Mouse (Mus musculus) cerebellum, postnatal 14 days (tissue): ENCODE data around the gene Rasgrp3.
"Not testable (repeated sequence)": the region's sequence is repeated elsewhere in the genome, so short reads cannot be mapped to it uniquely, and the experiment has no call there.

Source experiments
- DNase-seq, 2 experiments: peaks; one replicate each; pipeline ENCODE4 v3.0.0; 2021; ENCODE audit warnings: mixed read lengths in 2 of 2

Gene Rasgrp3

DNA sequence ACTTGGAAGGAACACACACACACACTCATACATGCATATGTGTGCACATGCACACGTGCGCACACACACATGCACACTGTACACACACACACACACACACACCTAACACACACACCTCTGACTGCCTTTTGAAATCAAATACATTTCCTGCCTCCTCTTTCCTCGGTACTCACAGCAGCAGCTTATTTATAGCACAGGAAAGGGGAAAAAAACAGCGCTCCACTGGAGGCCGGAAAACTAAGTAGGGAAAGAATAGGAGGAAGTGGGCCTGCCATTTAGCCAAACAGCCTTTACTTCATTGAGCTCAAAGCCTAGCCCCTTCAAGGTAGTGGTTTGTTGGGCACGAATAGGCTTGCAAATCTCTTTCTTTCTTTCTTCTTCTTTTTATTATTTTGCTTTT, at the start of gene Rasgrp3:
Gene Rasgrp3, plus strand, starts transcription at position 298 of the 400 bp plus-strand sequence.
- DNase-seq: no peak

DNA sequence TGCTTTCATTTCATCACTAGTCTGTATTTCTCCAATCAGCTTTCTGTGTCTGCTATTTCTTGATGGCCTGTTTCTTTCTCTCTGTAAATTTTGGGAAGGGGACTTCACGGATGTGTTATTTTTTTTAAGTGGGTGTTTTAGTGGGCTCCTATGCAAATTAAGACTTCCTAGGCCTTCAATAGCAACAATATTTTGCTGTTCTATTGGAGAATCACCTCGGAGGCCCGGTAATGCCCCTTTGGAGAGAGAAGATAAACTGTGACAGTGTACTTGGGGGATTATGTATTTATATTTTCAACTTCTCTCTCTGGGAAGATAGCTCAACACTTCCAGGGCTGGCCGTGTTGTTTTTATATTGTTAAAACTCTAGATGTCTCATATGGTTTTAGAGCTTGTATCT, 47.3 kb upstream of the Rasgrp3 start:
- no peak for DNase-seq

DNA sequence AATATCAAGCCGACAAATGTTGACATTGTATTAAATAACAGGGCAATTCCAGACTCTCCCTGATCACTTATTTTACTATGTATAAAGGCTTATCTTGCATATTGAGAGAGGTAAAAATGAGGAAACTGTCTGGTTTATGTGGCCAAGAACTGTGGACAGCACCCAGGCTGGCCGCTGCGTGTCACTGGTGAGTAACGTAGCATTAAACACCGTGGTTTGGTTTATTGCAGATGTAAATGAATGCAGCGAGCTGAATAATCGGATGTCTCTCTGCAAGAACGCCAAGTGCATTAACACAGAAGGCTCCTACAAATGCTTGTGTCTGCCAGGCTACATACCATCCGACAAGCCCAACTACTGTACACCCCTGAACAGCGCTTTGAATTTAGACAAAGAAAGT, 45.6 kb upstream of the Rasgrp3 start:
- DNase-seq: peak in 1 of 2 experiments; percentile 12

DNA sequence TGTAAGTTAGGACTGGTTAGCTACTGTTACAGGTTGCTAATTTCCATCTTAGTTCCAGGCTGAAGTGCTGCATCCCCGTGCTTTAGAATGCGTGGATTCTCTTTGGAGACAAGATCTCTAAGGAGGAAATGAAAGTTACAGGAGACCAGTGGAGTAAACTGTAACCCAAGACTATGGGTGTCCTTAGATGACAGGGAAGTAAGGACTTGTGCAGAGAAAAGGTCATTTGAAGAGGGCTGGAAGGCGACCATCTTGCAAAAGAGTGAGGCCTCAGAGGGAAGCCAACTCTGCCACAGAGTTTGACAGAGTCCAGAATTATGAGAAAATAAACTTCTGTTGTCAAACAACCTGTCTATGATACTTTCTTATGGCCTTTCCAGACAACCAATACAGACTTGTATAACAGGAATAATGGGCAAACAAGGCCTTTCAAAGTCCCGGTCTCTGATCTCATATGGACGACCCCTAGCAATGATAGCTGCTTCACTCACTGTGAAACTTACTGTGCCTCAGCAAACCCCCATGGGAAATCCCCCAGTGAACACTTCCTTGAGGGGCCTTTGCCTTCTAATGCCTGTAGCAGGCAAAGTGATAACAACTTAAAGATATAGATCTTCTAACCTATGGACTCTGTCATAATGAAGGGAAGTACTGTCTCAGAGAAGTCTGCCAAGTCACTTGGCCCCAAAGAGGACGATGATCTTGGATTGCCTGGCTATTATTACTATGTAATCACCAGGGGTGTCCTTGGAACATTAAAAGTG, 44.1 kb upstream of the Rasgrp3 start:
- no peak for DNase-seq

DNA sequence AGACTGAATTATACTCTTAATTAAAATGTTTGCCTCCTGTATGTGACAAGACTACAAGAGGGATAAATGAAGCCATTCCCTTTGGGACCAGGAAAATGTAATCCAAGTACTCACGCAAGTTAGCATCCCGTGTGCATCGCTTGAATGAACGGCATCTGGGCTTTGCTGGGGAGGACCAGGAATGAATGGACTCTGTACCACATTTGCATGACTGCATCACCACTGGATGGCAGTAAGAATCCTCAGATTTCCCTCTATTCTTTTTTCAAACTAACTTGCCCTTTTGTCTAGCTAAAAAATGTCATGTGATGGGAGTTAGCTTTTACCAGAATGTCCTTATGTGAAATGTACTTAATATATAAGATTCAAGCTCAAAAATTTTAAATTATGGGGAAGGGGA, 29.3 kb upstream of the Rasgrp3 start:
- peak in 1 of 2 experiments; percentile 7 for DNase-seq

DNA sequence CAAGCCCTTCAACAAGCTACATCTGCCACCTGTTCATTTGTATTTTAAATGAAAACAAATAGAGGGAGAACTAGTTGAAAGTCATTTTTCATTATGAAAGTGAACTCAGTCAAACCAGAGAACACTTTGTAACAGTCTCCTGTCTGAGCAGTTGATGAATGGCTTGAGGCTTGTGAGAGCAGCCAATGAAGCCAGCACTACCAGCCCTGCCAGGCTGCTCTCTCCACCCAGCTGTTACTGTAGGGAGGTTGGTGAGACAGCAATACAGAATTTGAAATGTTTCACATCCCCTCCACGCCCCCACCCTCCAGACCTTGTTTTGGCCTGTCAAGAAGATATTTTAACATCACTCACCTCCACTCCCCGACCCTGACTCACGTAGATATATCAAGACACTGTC, 18.8 kb upstream of the Rasgrp3 start:
- no peak for DNase-seq

DNA sequence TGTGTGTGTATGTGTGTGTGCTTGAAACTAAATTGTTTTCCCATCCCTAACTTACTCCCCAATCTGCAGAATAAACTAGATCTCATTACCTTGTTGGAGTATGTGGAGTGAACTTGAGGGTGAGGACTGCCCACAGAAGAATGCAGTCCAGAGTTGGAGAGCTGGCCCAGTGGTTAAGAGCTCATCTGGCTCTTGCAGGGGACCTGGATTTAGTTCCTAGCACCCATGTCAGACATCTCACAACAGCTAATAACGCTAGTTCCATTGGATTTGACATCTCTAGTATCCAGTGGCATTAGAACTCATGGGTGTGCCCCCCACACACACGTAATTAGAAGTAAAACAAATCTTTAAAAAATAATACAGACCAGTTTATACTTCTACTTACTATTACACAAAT, 1.5 kb upstream of the Rasgrp3 start:
- no peak for DNase-seq

DNA sequence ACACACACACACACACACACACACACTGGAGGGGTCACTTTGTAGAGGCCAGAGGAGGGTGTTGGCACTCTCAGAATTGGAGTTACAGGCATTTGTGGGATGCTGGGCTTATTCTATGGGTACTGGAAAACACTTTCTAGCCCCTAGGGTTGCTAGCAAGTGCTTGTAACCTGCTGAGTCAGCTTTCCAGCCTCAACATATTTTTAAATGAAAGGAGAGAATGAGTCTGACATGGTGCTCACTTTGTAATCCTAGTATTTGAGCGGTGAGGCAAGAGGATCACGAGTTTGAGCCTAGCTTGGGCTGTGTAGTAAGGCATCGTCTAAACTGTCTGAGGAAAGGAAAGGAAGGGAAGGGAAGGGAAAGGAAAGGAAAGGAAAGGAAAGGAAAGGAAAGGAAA, 825 bp upstream of the Rasgrp3 start:
- no peak for DNase-seq

DNA sequence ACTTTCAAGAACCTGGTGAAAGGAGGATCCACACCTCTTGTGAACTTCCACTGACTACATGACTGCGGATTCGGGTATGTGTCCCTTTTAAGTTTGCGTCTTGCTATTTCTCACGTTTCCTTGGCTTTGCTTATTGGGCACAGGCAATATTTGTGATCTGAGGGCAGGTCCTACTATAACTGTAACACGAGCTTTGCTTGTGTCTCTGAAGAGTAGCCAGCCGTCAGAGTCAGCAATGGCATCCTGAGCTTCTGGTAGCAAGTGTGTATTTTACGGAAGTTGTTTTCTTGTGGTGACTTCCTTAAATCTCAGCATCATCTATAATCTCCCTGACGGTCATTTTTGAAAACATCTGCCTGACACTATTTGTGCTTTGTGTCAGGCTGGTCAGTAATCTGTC, 399 bp downstream of the Rasgrp3 start:
- no peak for DNase-seq

DNA sequence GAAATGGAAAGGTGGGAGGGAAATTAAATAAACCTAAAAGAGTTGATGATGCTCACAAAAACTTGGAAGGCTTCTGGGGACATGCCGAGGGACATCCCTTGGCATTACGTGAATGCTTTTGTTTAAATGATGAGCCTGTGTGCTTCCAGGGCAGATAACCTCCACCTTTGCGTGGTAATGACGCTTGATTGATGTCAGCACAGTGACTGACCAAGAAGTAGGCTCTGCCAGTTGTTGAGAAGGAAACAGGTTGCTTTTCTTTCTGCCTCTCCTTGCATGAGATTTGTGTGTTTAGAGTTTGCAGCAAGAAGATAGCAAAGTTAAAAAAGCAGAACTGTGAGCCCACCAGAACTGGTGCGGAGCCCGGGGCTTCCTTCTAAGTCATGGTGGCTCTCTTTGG, 1.1 kb downstream of the Rasgrp3 start:
- DNase-seq: no peak

DNA sequence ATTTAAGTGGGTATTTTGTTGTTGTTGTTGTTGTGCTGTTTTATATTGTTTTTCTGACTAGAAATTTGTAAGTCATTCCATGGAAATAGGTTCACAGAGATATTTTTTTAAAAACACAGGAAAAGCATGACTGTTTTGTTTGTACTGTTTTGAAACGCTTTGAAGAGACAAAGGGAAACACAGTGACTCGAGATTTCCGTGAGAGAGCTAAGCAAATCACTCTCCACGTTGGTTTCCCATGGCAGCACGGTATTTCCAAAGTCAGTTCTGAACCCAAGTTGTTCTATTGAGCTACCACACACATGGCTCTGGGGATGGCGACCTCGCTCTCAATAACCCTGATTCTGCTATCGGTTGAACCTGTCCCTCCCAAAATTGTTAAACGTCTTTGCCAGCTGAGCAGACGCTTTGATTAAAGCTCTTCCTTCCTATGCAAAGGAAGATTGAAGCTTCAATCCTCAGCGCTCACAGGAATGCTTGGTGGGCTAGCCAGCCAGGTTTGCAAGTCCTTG, 1.6 kb downstream of the Rasgrp3 start:
- DNase-seq: no peak

DNA sequence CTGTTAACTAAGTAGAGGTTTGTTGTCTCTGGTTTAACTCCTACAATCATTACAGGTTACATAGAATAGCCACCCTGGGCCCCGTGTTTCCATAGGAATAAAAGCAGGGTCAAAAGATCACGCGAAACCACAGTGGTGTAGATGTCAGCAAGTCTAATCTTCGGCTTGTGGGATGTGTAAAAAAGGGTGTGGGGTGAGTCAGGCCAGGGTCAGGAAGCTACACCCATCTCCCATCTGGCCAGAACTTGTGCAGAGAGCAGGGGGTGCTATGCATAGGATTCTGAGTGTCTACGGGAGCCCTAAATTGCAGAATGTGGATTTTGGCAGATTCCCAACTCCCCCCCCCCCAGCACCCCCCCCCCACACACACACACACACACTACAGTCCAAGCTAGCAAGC, 2.5 kb downstream of the Rasgrp3 start:
- no peak for DNase-seq

DNA sequence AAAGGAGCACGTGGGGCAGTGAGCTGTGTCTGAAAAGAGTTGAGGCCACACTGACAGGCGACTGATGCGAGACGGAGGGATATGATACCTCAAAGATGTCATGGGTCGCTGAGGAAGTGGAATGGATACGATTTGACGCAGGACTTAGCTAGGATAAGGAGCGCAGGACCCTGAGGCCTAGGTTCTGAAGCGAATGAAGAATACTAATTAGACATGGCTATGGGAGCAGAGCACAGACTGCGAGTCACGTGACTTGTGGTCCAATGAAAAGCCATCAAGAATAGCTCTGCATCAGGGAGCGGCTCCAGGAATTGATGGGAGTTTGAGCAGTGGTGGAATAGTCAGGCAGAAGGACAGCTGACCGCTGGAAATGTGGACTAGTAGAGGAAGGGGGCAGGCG, 3.4 kb downstream of the Rasgrp3 start:
- no peak for DNase-seq

DNA sequence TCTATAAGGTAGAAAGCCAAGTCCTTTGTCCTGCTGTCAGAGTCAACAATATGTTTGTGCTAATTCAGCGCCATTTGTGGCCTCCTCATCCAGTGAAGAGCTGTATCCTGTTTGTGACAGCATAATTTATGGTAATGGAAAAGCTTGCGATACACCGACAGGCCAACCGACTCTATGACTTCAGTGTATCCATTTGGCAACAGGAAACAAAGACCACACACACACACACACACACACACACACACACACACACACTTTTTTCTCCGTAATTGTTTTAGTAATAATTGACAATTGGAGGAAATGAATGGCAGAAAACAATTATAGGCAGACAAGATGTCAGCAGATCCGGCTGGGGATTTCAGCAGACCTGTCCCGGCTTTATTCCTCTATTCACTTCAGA, 4.9 kb downstream of the Rasgrp3 start:
- DNase-seq: no peak

DNA sequence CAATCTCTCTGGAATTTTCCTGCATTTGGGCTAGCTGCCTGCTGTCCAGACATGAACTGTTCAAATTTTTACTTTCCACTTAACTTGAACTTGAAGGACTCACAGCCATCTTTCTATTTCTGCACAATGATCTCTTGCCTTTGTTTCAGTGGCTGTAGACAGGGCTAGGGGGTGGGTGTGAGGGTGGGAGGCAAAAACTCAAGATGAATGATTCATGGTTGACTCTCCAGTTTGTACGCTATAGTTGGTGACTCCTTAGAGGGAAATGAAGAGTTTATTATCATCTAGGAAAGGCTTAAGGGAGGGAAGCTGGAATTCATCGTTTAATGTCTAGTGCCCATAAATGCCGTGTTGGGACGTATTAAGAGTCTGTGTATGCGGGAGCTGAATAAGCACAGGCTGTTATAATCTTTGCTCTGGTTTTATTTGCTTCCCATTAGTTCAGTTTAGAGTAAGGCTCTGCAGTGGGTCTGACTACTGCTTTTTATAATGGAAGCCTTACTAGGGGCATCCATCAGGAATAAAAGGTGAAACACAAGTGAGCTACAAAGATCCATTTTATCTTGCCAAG, 5.6 kb downstream of the Rasgrp3 start:
- no peak for DNase-seq

DNA sequence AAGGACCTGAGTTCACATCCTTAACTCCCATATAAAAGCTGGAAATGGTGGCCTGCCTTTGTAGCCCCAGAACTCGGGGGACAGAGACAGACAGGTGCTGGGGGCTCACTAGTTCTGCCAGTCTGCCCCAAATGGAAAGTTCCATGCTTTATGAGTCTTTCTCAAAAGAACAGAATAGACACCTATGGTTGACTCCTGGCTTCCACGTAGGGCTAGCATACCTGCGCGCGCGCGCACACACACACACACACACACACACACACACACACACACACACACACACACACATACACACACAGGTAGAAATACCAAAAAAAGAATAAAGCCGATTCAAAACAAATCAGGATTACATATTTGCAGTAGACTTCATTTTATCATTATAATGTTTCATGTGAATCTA, 6.7 kb downstream of the Rasgrp3 start:
- no peak for DNase-seq

DNA sequence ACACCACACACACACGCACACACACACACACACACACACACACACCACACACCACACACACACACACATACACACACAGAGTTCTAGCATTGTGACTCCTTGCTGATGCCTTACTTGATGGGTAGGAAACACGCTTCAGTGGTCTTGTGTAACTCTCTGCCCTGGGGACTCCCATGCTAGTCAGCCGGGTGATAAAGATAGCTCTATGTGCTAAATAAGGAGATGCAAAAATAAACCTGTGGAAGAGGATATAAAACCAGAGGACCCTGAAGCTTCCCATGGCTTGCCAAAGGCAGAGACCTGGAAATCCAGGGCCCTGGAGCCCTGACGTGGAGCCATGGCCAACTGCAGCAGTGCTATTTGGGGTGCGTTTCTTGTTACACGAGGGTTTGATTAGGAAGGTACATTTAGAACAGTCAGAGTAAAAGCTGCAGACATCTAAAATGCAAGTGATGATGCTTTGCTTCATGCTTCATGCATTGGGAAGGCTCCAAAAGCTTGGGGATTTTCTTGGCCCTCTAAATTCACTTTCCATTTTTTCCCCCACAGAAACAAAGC, 7.4 kb downstream of the Rasgrp3 start:
- peak; percentile 7 to 43 for DNase-seq

DNA sequence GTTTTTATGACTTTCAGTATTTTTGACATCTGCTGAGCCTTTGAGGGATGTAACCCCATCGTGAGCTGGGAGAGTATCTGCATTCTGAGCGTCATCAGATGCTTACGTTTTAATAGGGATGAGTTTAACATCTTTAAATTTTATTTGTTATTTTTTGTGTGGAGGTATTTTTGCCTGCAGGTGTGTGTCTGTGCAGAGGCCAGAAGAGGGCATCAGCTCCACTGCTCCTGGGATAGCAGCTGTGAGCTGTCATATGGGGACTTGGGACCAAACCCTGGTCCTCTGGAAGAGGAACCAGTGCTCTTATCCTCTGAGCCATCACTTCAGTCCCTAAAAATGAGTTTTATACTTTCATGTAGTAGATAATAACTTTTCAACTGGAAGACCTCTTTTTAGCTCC, 12.6 kb downstream of the Rasgrp3 start:
- DNase-seq: no peak

DNA sequence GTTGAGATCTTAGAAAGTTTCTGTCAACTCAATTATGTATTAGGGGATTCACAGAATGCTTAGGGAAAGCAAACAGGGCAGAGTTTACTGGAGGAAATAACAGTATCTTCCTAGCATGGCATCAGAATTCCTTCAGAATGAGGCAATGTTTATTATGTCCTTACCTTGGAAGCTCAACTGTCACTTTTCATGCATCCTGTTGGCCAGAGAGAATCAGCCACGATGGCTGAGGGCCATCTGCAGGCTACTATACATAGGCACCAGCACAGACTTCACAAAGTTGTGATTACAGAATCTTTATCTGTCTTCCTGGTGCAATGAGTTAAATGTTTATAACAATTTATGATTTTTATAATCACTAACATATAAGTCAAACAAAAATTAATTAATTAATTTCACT, 13.3 kb downstream of the Rasgrp3 start:
- no peak for DNase-seq

DNA sequence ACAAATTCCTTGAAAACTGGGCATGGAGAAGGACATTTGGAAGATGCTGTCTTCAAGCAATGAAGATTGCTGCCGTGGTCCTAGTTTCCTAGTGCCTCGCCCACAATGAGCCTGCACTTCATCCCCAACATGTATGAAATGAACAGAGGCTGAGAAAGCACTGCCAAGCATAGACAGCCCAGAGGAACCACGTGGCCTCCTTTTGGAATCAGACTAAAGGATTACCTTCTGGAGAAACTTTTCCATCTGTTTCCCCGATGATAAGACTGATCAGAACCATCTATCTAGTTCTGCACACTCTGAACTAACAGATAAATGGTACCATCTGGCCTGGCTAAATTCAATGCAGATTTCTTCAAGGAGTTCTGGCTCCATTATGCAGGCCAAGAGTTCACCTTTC, 16.6 kb downstream of the Rasgrp3 start:
- DNase-seq: no peak

DNA sequence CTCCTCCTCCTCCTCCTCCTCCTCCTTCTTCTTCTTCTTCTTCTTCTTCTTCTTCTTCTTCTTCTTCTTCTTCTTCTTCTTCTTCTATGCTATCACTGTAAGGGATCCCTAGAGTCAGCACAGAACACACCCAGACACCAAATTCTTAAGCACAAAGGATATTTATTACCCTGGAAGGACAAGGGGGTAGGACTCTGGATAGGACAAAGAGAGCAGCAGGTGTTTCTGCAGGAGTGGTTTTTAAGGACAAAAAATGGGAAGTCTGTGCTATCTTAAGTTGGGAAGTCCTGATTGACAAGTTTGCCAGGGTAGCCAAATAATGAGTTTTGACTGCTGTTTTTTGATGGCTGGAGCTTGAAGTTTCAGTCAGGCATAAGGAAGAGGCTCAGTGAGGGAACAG, 17.9 kb downstream of the Rasgrp3 start:
- no peak for DNase-seq

DNA sequence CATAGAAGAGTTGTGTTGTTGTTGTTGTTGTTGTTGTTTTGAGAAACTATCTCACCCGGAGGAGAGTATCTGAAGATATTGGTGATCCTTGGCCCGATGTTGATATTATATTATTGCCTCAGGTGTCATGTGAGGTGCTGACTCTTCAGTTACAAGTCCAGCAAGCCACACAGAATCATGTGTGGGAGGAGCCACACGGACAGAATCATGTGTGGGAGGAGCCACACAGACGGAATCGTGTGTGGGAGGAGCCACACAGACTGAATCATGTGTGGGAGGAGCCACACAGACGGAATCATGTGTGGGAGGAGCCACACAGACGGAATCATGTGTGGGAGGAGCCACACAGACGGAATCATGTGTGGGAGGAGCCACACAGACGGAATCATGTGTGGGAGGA, 20.4 kb downstream of the Rasgrp3 start:
- DNase-seq: not testable (repeated sequence)

DNA sequence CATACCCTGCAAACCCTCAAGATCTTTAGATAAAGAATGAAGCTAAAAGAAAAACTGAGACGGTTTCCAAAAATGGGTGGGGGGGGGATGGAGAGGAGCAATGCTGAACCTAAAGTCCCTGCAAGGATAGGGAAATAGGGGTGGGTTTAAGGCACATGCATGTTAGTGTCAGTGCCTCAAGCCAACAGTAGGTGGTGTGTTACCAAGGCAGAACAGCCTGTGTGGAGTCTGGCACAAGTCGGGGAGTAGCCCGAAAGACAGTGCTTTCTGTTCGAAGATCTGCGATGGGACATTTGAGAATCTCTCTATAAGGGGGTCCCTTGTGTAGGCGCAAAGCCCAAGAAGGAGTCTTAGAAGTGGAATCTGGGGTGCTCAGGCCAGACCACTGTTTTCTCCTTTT, 24.9 kb downstream of the Rasgrp3 start:
- DNase-seq: no peak

DNA sequence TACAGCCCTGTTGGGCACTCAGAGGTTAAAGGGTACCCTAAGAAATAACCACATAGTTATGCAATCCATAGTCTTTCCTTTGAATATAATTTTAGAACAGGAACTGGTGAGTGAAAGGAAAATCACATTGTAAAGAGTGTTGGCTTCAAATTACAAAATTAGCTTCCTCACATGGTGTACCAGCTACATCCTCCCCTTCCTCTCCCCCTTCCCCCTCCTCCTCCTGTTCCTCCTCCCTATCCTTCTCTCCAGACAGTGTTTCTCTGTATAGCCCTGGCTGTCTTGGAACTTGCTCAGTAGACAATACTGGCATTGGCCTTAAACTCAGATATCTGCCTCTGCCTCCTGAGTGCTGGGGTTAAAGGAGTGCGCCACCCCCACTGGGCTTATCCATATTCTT, 26.1 kb downstream of the Rasgrp3 start:
- no peak for DNase-seq
